Mouse (Mus musculus): Measurements from ENCODE around the gene Cox6b2. TPM values are rescaled to one million over a fixed set of nuclear protein-coding genes. Genes with fewer than 3 reads are reported as not detected.

Gene Cox6b2
- polyA plus RNA-seq, 1 experiment from 2014 or later = 32.5 TPM

Other genes with a start within 250 kb of the Cox6b2 start
- gene Tnnt1, start 236.7 kb downstream of the Cox6b2 start, polyA plus RNA-seq (2016; fragmentation: Nextera tagmentation; extraction: Ambion mirVana) = 5.6 and 8.3 TPM in 2 replicates
- 2.2 and 2.4 TPM in 2 replicates for gene Tnni3, start 228.9 kb downstream of the Cox6b2 start, polyA plus RNA-seq (2016; fragmentation: Nextera tagmentation; extraction: Ambion mirVana)
- 1.7 and 2.9 TPM in 2 replicates for gene Dnaaf3, start 220.6 kb downstream of the Cox6b2 start, polyA plus RNA-seq (2016; fragmentation: Nextera tagmentation; extraction: Ambion mirVana)
- 34.6 and 35.2 TPM in 2 replicates for gene Syt5, start 205.6 kb downstream of the Cox6b2 start, polyA plus RNA-seq (2016; fragmentation: Nextera tagmentation; extraction: Ambion mirVana)
- not detected in 2 replicates for gene Ptprh, start 149.1 kb downstream of the Cox6b2 start, polyA plus RNA-seq (2016; fragmentation: Nextera tagmentation; extraction: Ambion mirVana)
- 3.7 and 5.1 TPM in 2 replicates for gene Tmem86b, start 121.7 kb downstream of the Cox6b2 start, polyA plus RNA-seq (2016; fragmentation: Nextera tagmentation; extraction: Ambion mirVana)
- 15.4 and 25.3 TPM in 2 replicates for gene Ppp6r1, start 94.1 kb downstream of the Cox6b2 start, polyA plus RNA-seq (2016; fragmentation: Nextera tagmentation; extraction: Ambion mirVana)
- 112 and 114 TPM in 2 replicates for gene Hspbp1, start 68.0 kb downstream of the Cox6b2 start, polyA plus RNA-seq (2016; fragmentation: Nextera tagmentation; extraction: Ambion mirVana)
- gene Brsk1, start 62.5 kb downstream of the Cox6b2 start, polyA plus RNA-seq (2016; fragmentation: Nextera tagmentation; extraction: Ambion mirVana) = 3.6 and 3.8 TPM in 2 replicates
- 0.27 and 0.35 TPM in 2 replicates for gene Tmem150b, start 27.8 kb downstream of the Cox6b2 start, polyA plus RNA-seq (2016; fragmentation: Nextera tagmentation; extraction: Ambion mirVana)
- 78.9 and 94.2 TPM in 2 replicates for gene Kmt5c, start 13.0 kb downstream of the Cox6b2 start, polyA plus RNA-seq (2016; fragmentation: Nextera tagmentation; extraction: Ambion mirVana)
- not detected in 2 replicates for gene Fam71e2, start 18.2 kb upstream of the Cox6b2 start, polyA plus RNA-seq (2016; fragmentation: Nextera tagmentation; extraction: Ambion mirVana)
- 0.24 and 0.77 TPM in 2 replicates for gene Il11, start 29.8 kb upstream of the Cox6b2 start, polyA plus RNA-seq (2016; fragmentation: Nextera tagmentation; extraction: Ambion mirVana)
- not detected in 2 replicates for gene Tmem190, start 29.8 kb upstream of the Cox6b2 start, polyA plus RNA-seq (2016; fragmentation: Nextera tagmentation; extraction: Ambion mirVana)
- 2.7 and 3.6 TPM in 2 replicates for gene Tmem238, start 36.6 kb upstream of the Cox6b2 start, polyA plus RNA-seq (2016; fragmentation: Nextera tagmentation; extraction: Ambion mirVana)
- 306 and 310 TPM in 2 replicates for gene Rpl28, start 39.8 kb upstream of the Cox6b2 start, polyA plus RNA-seq (2016; fragmentation: Nextera tagmentation; extraction: Ambion mirVana)
- 434 and 445 TPM in 2 replicates for gene Ube2s, start 59.5 kb upstream of the Cox6b2 start, polyA plus RNA-seq (2016; fragmentation: Nextera tagmentation; extraction: Ambion mirVana)
- gene Shisa7, start 91.6 kb upstream of the Cox6b2 start, polyA plus RNA-seq (2016; fragmentation: Nextera tagmentation; extraction: Ambion mirVana) = 4.0 and 4.6 TPM in 2 replicates
- 2.1 and 2.7 TPM in 2 replicates for gene Isoc2b, start 117.2 kb upstream of the Cox6b2 start, polyA plus RNA-seq (2016; fragmentation: Nextera tagmentation; extraction: Ambion mirVana)
- gene Isoc2a, start 124.1 kb upstream of the Cox6b2 start, polyA plus RNA-seq (2016; fragmentation: Nextera tagmentation; extraction: Ambion mirVana) = 0.70 and 0.89 TPM in 2 replicates
- gene Gm36210, start 153.4 kb upstream of the Cox6b2 start, polyA plus RNA-seq (2016; fragmentation: Nextera tagmentation; extraction: Ambion mirVana) = 0.24 and 0.41 TPM in 2 replicates
- gene Zfp628, start 162.1 kb upstream of the Cox6b2 start, polyA plus RNA-seq (2016; fragmentation: Nextera tagmentation; extraction: Ambion mirVana) = 4.0 and 4.6 TPM in 2 replicates
- gene Nat14, start 168.9 kb upstream of the Cox6b2 start, polyA plus RNA-seq (2016; fragmentation: Nextera tagmentation; extraction: Ambion mirVana) = 18.1 and 19.4 TPM in 2 replicates
- gene Ssc5d, start 172.7 kb upstream of the Cox6b2 start, polyA plus RNA-seq (2016; fragmentation: Nextera tagmentation; extraction: Ambion mirVana) = 0.89 and 1.4 TPM in 2 replicates
- not detected in 2 replicates for gene Sbk2, start 211.3 kb upstream of the Cox6b2 start, polyA plus RNA-seq (2016; fragmentation: Nextera tagmentation; extraction: Ambion mirVana)
- gene Sbk3, start 218.1 kb upstream of the Cox6b2 start, polyA plus RNA-seq (2016; fragmentation: Nextera tagmentation; extraction: Ambion mirVana) = not detected in 2 replicates
- 55.9 and 56.9 TPM in 2 replicates for gene Zfp579, start 243.1 kb upstream of the Cox6b2 start, polyA plus RNA-seq (2016; fragmentation: Nextera tagmentation; extraction: Ambion mirVana)